ENCODE assay signal across 22 mouse cellular contexts in genomic region chr3:27886578-27886977, GRCm38 (mm10). TPM values are rescaled to one million over a fixed set of nuclear protein-coding genes. Genes with fewer than 3 reads are reported as not detected.
DNase-seq lines count a peak whose midpoint lies in the region; ATAC-seq and TF ChIP-seq lines count a peak whose summit lies in the region.
"Had no signal": no experiment of that assay in that cellular context is flagged by ENCODE, and none has a peak within 500 bp of the region (broad histone marks: within the 10 kb centered on the region; RNA-seq: fewer than 3 reads in every experiment).

No protein-coding gene starts in this region.

- no peak overlapping the region for H3K4me3 ChIP-seq in midbrain, embryonic 11.5 days (ENCODE audit: low read depth, low read length)
- H3K4me3 ChIP-seq in midbrain, postnatal 0 days (ENCODE audit: low read depth, low read length) = no peak overlapping the region
- H3K4me3 ChIP-seq in midbrain, embryonic 16.5 days (ENCODE audit: low read depth, low read length) = no peak overlapping the region
- H3K4me3 ChIP-seq: hindbrain, embryonic 13.5 days; limb, embryonic 13.5 days had no signal

- H3K27me3 ChIP-seq in midbrain, embryonic 11.5 days (ENCODE audit: control insufficient read depth, insufficient read depth, low read length) = no peaks in the 10 kb centered on the region
- H3K27me3 ChIP-seq in midbrain, postnatal 0 days (ENCODE audit: insufficient read depth, low read length) = no peaks in the 10 kb centered on the region
- no peaks in the 10 kb centered on the region for H3K27me3 ChIP-seq in midbrain, embryonic 16.5 days (ENCODE audit: control insufficient read depth, insufficient read depth, low read depth, low read length)
- H3K27me3 ChIP-seq: hindbrain, embryonic 13.5 days; limb, embryonic 13.5 days had no signal

- H3K9ac ChIP-seq in midbrain, embryonic 11.5 days (ENCODE audit: low read length) = no peak overlapping the region
- H3K9ac ChIP-seq in midbrain, postnatal 0 days (replicated peaks; ENCODE audit: low read length, poor library complexity, severe bottlenecking) = no peak overlapping the region
- no peak overlapping the region for H3K9ac ChIP-seq in midbrain, embryonic 16.5 days (ENCODE audit: low read depth, low read length)
- H3K9ac ChIP-seq: hindbrain, embryonic 13.5 days; limb, embryonic 13.5 days had no signal

- 87% methylated on average over 7 of the region's 7 CpGs for WGBS in midbrain, embryonic 11.5 days
- WGBS in midbrain, postnatal 0 days = 74% methylated on average over 7 of the region's 7 CpGs
- WGBS in midbrain, embryonic 16.5 days = 84% methylated on average over 7 of the region's 7 CpGs

- H3K4me2 ChIP-seq in midbrain, embryonic 11.5 days = no peak overlapping the region
- H3K4me2 ChIP-seq in midbrain, postnatal 0 days (ENCODE audit: low read depth, low read length, poor library complexity, severe bottlenecking) = no peak overlapping the region
- H3K4me2 ChIP-seq in midbrain, embryonic 16.5 days (ENCODE audit: low read length) = no peak overlapping the region
- H3K4me2 ChIP-seq: hindbrain, embryonic 13.5 days; limb, embryonic 13.5 days had no signal

- no peaks in the 10 kb centered on the region for H3K36me3 ChIP-seq in midbrain, embryonic 11.5 days (ENCODE audit: control insufficient read depth, insufficient read depth, low read length)
- H3K36me3 ChIP-seq in midbrain, postnatal 0 days (ENCODE audit: insufficient read depth, low read length) = no peaks in the 10 kb centered on the region
- no peaks in the 10 kb centered on the region for H3K36me3 ChIP-seq in midbrain, embryonic 16.5 days (ENCODE audit: control insufficient read depth, insufficient read depth, low read length)
- H3K36me3 ChIP-seq: hindbrain, embryonic 13.5 days; limb, embryonic 13.5 days had no signal

- intact Hi-C loops in heart, postnatal 25 days (cut with DNase I) = no loop called here
- intact Hi-C loops in left cerebral cortex, postnatal 25 days (cut with DNase I) = no loop called here
- intact Hi-C loops in left cerebral cortex, postnatal 14 days (cut with DNase I) = no loop called here

- no peaks in the 10 kb centered on the region for H3K4me1 ChIP-seq in midbrain, embryonic 11.5 days (ENCODE audit: control insufficient read depth, insufficient read depth, low read length)
- no peaks in the 10 kb centered on the region for H3K4me1 ChIP-seq in midbrain, postnatal 0 days (ENCODE audit: insufficient read depth, low read length)
- H3K4me1 ChIP-seq in midbrain, embryonic 16.5 days (ENCODE audit: control insufficient read depth, insufficient read depth, low read length) = no peaks in the 10 kb centered on the region
- H3K4me1 ChIP-seq: hindbrain, embryonic 13.5 days had no signal

- no peak for ATAC-seq in midbrain, embryonic 11.5 days (ENCODE audit: low FRiP score)
- ATAC-seq in midbrain, postnatal 0 days (ENCODE audit: low FRiP score) = no peak
- ATAC-seq in midbrain, embryonic 16.5 days = no peak
- ATAC-seq: forebrain, embryonic 16.5 days had no signal

- H3K9me3 ChIP-seq in midbrain, embryonic 11.5 days (ENCODE audit: control insufficient read depth, low read length) = no peaks in the 10 kb centered on the region
- H3K9me3 ChIP-seq in midbrain, postnatal 0 days (ENCODE audit: low read length) = no peaks in the 10 kb centered on the region
- no peaks in the 10 kb centered on the region for H3K9me3 ChIP-seq in midbrain, embryonic 16.5 days (replicated peaks; ENCODE audit: control insufficient read depth, low read length, poor library complexity, severe bottlenecking)
- H3K9me3 ChIP-seq: hindbrain, embryonic 13.5 days; limb, embryonic 13.5 days had no signal

- DNase-seq in embryo, embryonic 10.5 days (ENCODE audit: low spot score) = peak; percentile 15
- no peak for DNase-seq in embryo, embryonic 11 days
- peak; percentile 60 for DNase-seq in midbrain, embryonic 11.5 days (ENCODE audit: low spot score, missing footprints)
- DNase-seq in midbrain, postnatal 0 days (ENCODE audit: low spot score) = no peak
- DNase-seq in heart, postnatal 25 days (ENCODE audit: low spot score) = peak; percentile 43
- no peak for DNase-seq in left cerebral cortex, postnatal 25 days (ENCODE audit: low spot score in 2 of 2)
- DNase-seq in left cerebral cortex, postnatal 14 days (ENCODE audit: low spot score in 2 of 2) = no peak
- DNase-seq: adrenal gland, postnatal 14 days; gastrocnemius, postnatal 10 days; kidney, adult 2 months; layer of hippocampus, postnatal 36 days; lung, adult 18-20 months; right cerebral cortex, postnatal 25 days; thymus, postnatal 36 days had no signal

- no peak for TF ChIP-seq CTCF in midbrain, postnatal 0 days (IDR thresholded peaks at IDR 0.05)

- H3K27ac ChIP-seq in midbrain, embryonic 11.5 days (ENCODE audit: low read depth, low read length) = no peak overlapping the region
- no peak overlapping the region for H3K27ac ChIP-seq in midbrain, postnatal 0 days (ENCODE audit: low read depth, low read length)
- H3K27ac ChIP-seq in midbrain, embryonic 16.5 days (ENCODE audit: low read length) = no peak overlapping the region
- H3K27ac ChIP-seq: hindbrain, embryonic 13.5 days; limb, embryonic 13.5 days had no signal

RNA-seq across cellular contexts. Expression of gene Tmem212, which starts 9.6 kb away (rescaled TPM):
- not detected in 2 replicates for polyA plus RNA-seq in midbrain, embryonic 11.5 days (2014; fragmentation: Nextera tagmentation; extraction: Ambion mirVana)
- 9.1 and 9.6 TPM in 2 replicates for total RNA-seq in midbrain, postnatal 0 days (2014; rRNA removed)
- polyA plus RNA-seq in midbrain, postnatal 0 days (2015; fragmentation: Nextera tagmentation; extraction: Ambion mirVana) = 4.8 and 6.2 TPM in 2 replicates
- not detected for total RNA-seq in heart, postnatal 25 days (2021)
- not detected for total RNA-seq in left cerebral cortex, postnatal 25 days (2021)
- total RNA-seq in left cerebral cortex, postnatal 14 days (2021) = under 1 TPM in 1 of 2 experiments, not detected in 1; 0.68 TPM
- 0.41 and 3.2 TPM in 2 replicates for polyA plus RNA-seq in midbrain, embryonic 16.5 days (2015; fragmentation: Nextera tagmentation; extraction: Ambion mirVana)
- total RNA-seq: adrenal gland, postnatal 14 days; ES-E14; gastrocnemius, postnatal 10 days; megakaryocyte, adult 5-6 weeks had no signal
- polyA plus RNA-seq: C2C12; forebrain, embryonic 16.5 days; hindbrain, embryonic 13.5 days; kidney, adult 2 months; large intestine, adult 2 months; limb, embryonic 13.5 days had no signal

RNA-seq across cellular contexts. Expression of gene Pld1, which starts 51.9 kb away (rescaled TPM):
- 4.5 and 5.2 TPM in 2 replicates for polyA plus RNA-seq in midbrain, embryonic 11.5 days (2014; fragmentation: Nextera tagmentation; extraction: Ambion mirVana)
- total RNA-seq in midbrain, postnatal 0 days (2014; rRNA removed) = 6.7 and 13.5 TPM in 2 replicates
- polyA plus RNA-seq in midbrain, postnatal 0 days (2015; fragmentation: Nextera tagmentation; extraction: Ambion mirVana) = 4.7 and 5.0 TPM in 2 replicates
- total RNA-seq in heart, postnatal 25 days (2021) = 10 to 100 TPM; 12.5 to 13.5 TPM
- total RNA-seq in left cerebral cortex, postnatal 25 days (2021) = 1 to 10 TPM; 8.1 to 9.8 TPM
- 10 to 100 TPM in 1 of 2 experiments, 1 to 10 TPM in 1; 8.5 to 10.2 TPM for total RNA-seq in left cerebral cortex, postnatal 14 days (2021)
- polyA plus RNA-seq in midbrain, embryonic 16.5 days (2015; fragmentation: Nextera tagmentation; extraction: Ambion mirVana) = 4.0 and 4.1 TPM in 2 replicates

Comparison
In these comparisons a context has a peak if more than half of its experiments do, and no peak if none do; other contexts are left out.
1. DNase-seq: peak in embryo, embryonic 10.5 days (single experiment), midbrain, embryonic 11.5 days (single experiment) and heart, postnatal 25 days (single experiment); none in embryo, embryonic 11 days (single experiment), midbrain, postnatal 0 days (single experiment), left cerebral cortex, postnatal 25 days (0 of 2) and left cerebral cortex, postnatal 14 days (0 of 2).